Mouse (Mus musculus): Measurements from ENCODE around the gene Btbd18. TPM values are rescaled to one million over a fixed set of nuclear protein-coding genes. Genes with fewer than 3 reads are reported as not detected.

Btbd18 gene
- polyA plus RNA-seq, 1 experiment from 2014 or later: 0.58 TPM

- no peaks in the 10 kb centered on the region for H3K27me3 ChIP-seq (ENCODE audit: low read depth, poor library complexity, severe bottlenecking)
- WGBS: 76% methylated on average over 2 of the region's 2 CpGs
- no peak overlapping the region for H3K27ac ChIP-seq
- no peaks in the 10 kb centered on the region for H3K4me1 ChIP-seq
- no peak for DNase-seq (ENCODE audit: low spot score)
- H3K4me3 ChIP-seq: no peak overlapping the region
- H3K9me3 ChIP-seq (replicated peaks): no peaks in the 10 kb centered on the region
- H3K36me3 ChIP-seq: peaks cover 90% of the 10 kb centered on the region
These were observed 29.4 kb downstream of the Btbd18 start for GRCm38 (mm10) chr2:84688080-84688844.

- H3K36me3 ChIP-seq: peaks cover 98% of the 10 kb centered on the region
- H3K4me3 ChIP-seq: no peak overlapping the region
- H3K27me3 ChIP-seq (ENCODE audit: low read depth, poor library complexity, severe bottlenecking): no peaks in the 10 kb centered on the region
- no peak for DNase-seq (ENCODE audit: low spot score)
- no peaks in the 10 kb centered on the region for H3K4me1 ChIP-seq
- H3K9me3 ChIP-seq (replicated peaks): no peaks in the 10 kb centered on the region
- WGBS: 93% methylated on average over 12 of the region's 12 CpGs
- H3K27ac ChIP-seq: no peak overlapping the region
These were observed 31.2 kb downstream of the Btbd18 start for GRCm38 (mm10) chr2:84690050-84690449.

- 92% methylated on average over 5 of the region's 5 CpGs for WGBS
- peaks cover 96% of the 10 kb centered on the region for H3K36me3 ChIP-seq
- H3K27ac ChIP-seq: no peak overlapping the region
- DNase-seq (ENCODE audit: low spot score): no peak
- no peaks in the 10 kb centered on the region for H3K27me3 ChIP-seq (ENCODE audit: low read depth, poor library complexity, severe bottlenecking)
- H3K4me3 ChIP-seq: no peak overlapping the region
- H3K4me1 ChIP-seq: no peaks in the 10 kb centered on the region
- no peaks in the 10 kb centered on the region for H3K9me3 ChIP-seq (replicated peaks)
These were observed 36.3 kb downstream of the Btbd18 start for GRCm38 (mm10) chr2:84695007-84695695.

GRCm38 (mm10) chr2:84703497-84703896 lies 44.6 kb downstream of the Btbd18 start:
- Histone ChIP-seq H3K27me3 (ENCODE audit: low read depth, poor library complexity, severe bottlenecking) (no peaks in the 10 kb centered on the region), H3K36me3 (peaks cover 97% of the 10 kb centered on the region), H3K27ac (no peak overlapping the region), H3K9me3 (replicated peaks) (no peaks in the 10 kb centered on the region), H3K4me1 (peaks cover 6% of the 10 kb centered on the region), H3K4me3 (no peak overlapping the region)
- WGBS: 94% methylated on average over 1 of the region's 1 CpGs
- DNase-seq (ENCODE audit: low spot score): no peak

- 92% methylated on average over 5 of the region's 5 CpGs for WGBS
- no peak overlapping the region for H3K27ac ChIP-seq
- no peaks in the 10 kb centered on the region for H3K9me3 ChIP-seq (replicated peaks)
- DNase-seq (ENCODE audit: low spot score): no peak
- no peaks in the 10 kb centered on the region for H3K27me3 ChIP-seq (ENCODE audit: low read depth, poor library complexity, severe bottlenecking)
- no peak overlapping the region for H3K4me3 ChIP-seq
- peaks cover 6% of the 10 kb centered on the region for H3K4me1 ChIP-seq
- peaks cover 97% of the 10 kb centered on the region for H3K36me3 ChIP-seq
These were observed 45.5 kb downstream of the Btbd18 start for GRCm38 (mm10) chr2:84704329-84704728.

GRCm38 (mm10) chr2:84705295-84705694 lies 46.4 kb downstream of the Btbd18 start:
- Histone ChIP-seq H3K27ac (no peak overlapping the region), H3K4me1 (peaks cover 6% of the 10 kb centered on the region), H3K36me3 (peaks cover 97% of the 10 kb centered on the region), H3K4me3 (no peak overlapping the region), H3K9me3 (replicated peaks) (no peaks in the 10 kb centered on the region), H3K27me3 (ENCODE audit: low read depth, poor library complexity, severe bottlenecking) (no peaks in the 10 kb centered on the region)
- 83% methylated on average over 1 of the region's 1 CpGs for WGBS
- DNase-seq (ENCODE audit: low spot score): no peak

GRCm38 (mm10) chr2:84707523-84707922 lies 48.6 kb downstream of the Btbd18 start:
- H3K36me3 ChIP-seq: peaks cover 90% of the 10 kb centered on the region
- no peaks in the 10 kb centered on the region for H3K9me3 ChIP-seq (replicated peaks)
- H3K4me1 ChIP-seq: peaks cover 6% of the 10 kb centered on the region
- no peaks in the 10 kb centered on the region for H3K27me3 ChIP-seq (ENCODE audit: low read depth, poor library complexity, severe bottlenecking)
- WGBS: 56% methylated on average over 1 of the region's 1 CpGs
- no peak for DNase-seq (ENCODE audit: low spot score)
- H3K4me3 ChIP-seq: no peak overlapping the region
- H3K27ac ChIP-seq: no peak overlapping the region

- peaks cover 47% of the 10 kb centered on the region for H3K36me3 ChIP-seq
- peaks cover 23% of the 10 kb centered on the region for H3K4me1 ChIP-seq
- no peaks in the 10 kb centered on the region for H3K9me3 ChIP-seq (replicated peaks)
- H3K27ac ChIP-seq: no peak overlapping the region
- H3K27me3 ChIP-seq (ENCODE audit: low read depth, poor library complexity, severe bottlenecking): no peaks in the 10 kb centered on the region
- WGBS: 90% methylated on average over 2 of the region's 2 CpGs
- H3K4me3 ChIP-seq: no peak overlapping the region
- DNase-seq (ENCODE audit: low spot score): no peak
These were observed 53.0 kb downstream of the Btbd18 start for GRCm38 (mm10) chr2:84711898-84712297.

- Histone ChIP-seq H3K9me3 (replicated peaks) (no peaks in the 10 kb centered on the region), H3K27me3 (ENCODE audit: low read depth, poor library complexity, severe bottlenecking) (no peaks in the 10 kb centered on the region), H3K4me3 (peak overlapping the region; percentile 83), H3K36me3 (peaks cover 22% of the 10 kb centered on the region), H3K27ac (peak overlapping the region; percentile 96), H3K4me1 (peaks cover 19% of the 10 kb centered on the region)
- no peak for DNase-seq (ENCODE audit: low spot score)
- under 1% methylated on average over 26 of the region's 26 CpGs for WGBS
These were observed 55.5 kb downstream of the Btbd18 start for GRCm38 (mm10) chr2:84714422-84714810.

- WGBS: under 1% methylated on average over 107 of the region's 107 CpGs
- peaks cover 19% of the 10 kb centered on the region for H3K4me1 ChIP-seq
These were observed 56.1 kb downstream of the Btbd18 start, which contains the start of gene Zdhhc5 for GRCm38 (mm10) chr2:84714811-84715561. TSS of gene Zdhhc5 (minus strand) at chr2:84715180.

GRCm38 (mm10) chr2:84715562-84716361 lies 56.9 kb downstream of the Btbd18 start:
- Histone ChIP-seq H3K9me3 (replicated peaks) (no peaks in the 10 kb centered on the region), H3K27me3 (ENCODE audit: low read depth, poor library complexity, severe bottlenecking) (no peaks in the 10 kb centered on the region), H3K4me3 (peak overlapping the region; percentile 83), H3K27ac (peak overlapping the region; percentile 96), H3K36me3 (peaks cover 8% of the 10 kb centered on the region), H3K4me1 (peaks cover 19% of the 10 kb centered on the region)
- under 1% methylated on average over 33 of the region's 33 CpGs for WGBS
- DNase-seq (ENCODE audit: low spot score): peak; percentile 67

More at GRCm38 (mm10) chr2:84714811-84715561, 56.1 kb downstream of the Btbd18 start, which contains the start of gene Zdhhc5:
- Histone ChIP-seq H3K27me3 (ENCODE audit: low read depth, poor library complexity, severe bottlenecking) (no peaks in the 10 kb centered on the region), H3K4me3 (peak within 1 kb of the TSS; percentile 83), H3K36me3 (peaks cover 16% of the 10 kb centered on the region), H3K9me3 (replicated peaks) (no peaks in the 10 kb centered on the region), H3K27ac (peak within 1 kb of the TSS; percentile 96)
- peak; percentile 100 for DNase-seq (ENCODE audit: low spot score)
